8 mouse cellular contexts compared by ENCODE assay signal in the genomic region with DNA sequence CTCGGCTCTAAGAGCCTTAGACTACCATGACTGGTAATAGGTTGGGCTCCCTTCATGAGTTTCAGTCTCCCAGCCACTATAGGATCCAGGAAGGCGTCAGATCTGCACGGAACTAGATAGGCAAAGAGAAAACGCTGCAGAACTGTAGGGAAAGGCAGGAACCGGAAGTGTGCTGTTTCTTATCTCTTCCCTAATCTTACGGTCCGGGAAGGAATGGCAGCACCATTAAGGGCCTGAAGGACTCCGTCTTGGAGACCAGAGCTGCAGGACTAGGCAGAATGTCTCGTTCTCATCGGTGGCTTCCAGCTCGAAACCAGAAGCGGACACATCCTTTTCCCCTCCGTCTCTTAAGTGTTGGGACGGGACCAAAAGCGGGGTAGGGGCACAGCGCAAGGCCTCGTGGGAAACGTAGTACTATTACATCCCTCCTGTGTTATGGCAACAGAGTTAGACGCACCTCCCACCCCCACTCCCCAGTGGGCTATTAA. TPM values are rescaled to one million over a fixed set of nuclear protein-coding genes. Genes with fewer than 3 reads are reported as not detected.
DNase-seq lines count a peak whose midpoint lies in the region; ATAC-seq and TF ChIP-seq lines count a peak whose summit lies in the region.

No protein-coding gene starts in this region.

- no peaks in the 10 kb centered on the region for H3K27me3 ChIP-seq in hindbrain, postnatal 0 days (ENCODE audit: insufficient read depth, low read length)

- peak overlapping the region; percentile 50 for H3K9ac ChIP-seq in hindbrain, postnatal 0 days (replicated peaks; ENCODE audit: low read length)

- TF ChIP-seq CTCF in hindbrain, postnatal 0 days (IDR thresholded peaks at IDR 0.05; ENCODE audit: low read depth) = no peak

- peak overlapping the region; percentile 66 for H3K4me2 ChIP-seq in hindbrain, postnatal 0 days (ENCODE audit: low read depth, low read length)

- peak overlapping the region; percentile 92 for H3K27ac ChIP-seq in hindbrain, postnatal 0 days
- H3K27ac ChIP-seq in macrophage = peak overlapping the region; percentile 61

- no peaks in the 10 kb centered on the region for H3K79me2 ChIP-seq in macrophage (ENCODE audit: inconsistent target)

- no peaks in the 10 kb centered on the region; the same call in 1 of the 2 replicates for H3K4me1 ChIP-seq in hindbrain, postnatal 0 days (ENCODE audit: insufficient read depth, low read length)

- DNase-seq in adrenal gland, adult 18-20 months (ENCODE audit: low spot score in 2 of 2) = peak; percentile 50 to 57
- peak; percentile 14 to 33 for DNase-seq in gastrocnemius, adult 8-10 months (ENCODE audit: low spot score in 2 of 2)
- DNase-seq in hindbrain, postnatal 0 days (ENCODE audit: low spot score) = peak; percentile 79
- peak; percentile 46 to 66 for DNase-seq in left cerebral cortex, adult 8-10 months (ENCODE audit: low spot score in 2 of 2)
- DNase-seq in retina, postnatal 7 days (ENCODE audit: low read depth, low spot score) = peak; percentile 51
- peak; percentile 63 to 69 for DNase-seq in thymus, postnatal 36 days

- ATAC-seq in common myeloid progenitor, adult 5-6 weeks (replicated peaks; ENCODE audit: low read depth, poor library complexity, severe bottlenecking) = peak; percentile 79
- ATAC-seq in hindbrain, postnatal 0 days = peak; percentile 91

- 6% methylated on average over 19 of the region's 19 CpGs for WGBS in hindbrain, postnatal 0 days
- WGBS in macrophage (ENCODE audit: missing documents) = 3% methylated on average over 19 of the region's 19 CpGs

- H3K9me3 ChIP-seq in hindbrain, postnatal 0 days (ENCODE audit: low read length) = no peaks in the 10 kb centered on the region

- peaks cover 31% of the 10 kb centered on the region for H3K36me3 ChIP-seq in hindbrain, postnatal 0 days (ENCODE audit: insufficient read depth, low read length)
- peaks cover 31% of the 10 kb centered on the region for H3K36me3 ChIP-seq in macrophage (ENCODE audit: inconsistent target)

- peak overlapping the region; percentile 49 for H3K4me3 ChIP-seq in hindbrain, postnatal 0 days (ENCODE audit: low read length)
- peak overlapping the region; percentile 50 for H3K4me3 ChIP-seq in macrophage (ENCODE audit: inconsistent target)

RNA-seq across cellular contexts. Expression of gene Rps5, which starts 11.9 kb away (rescaled TPM):
- total RNA-seq in adrenal gland, adult 18-20 months (2021) = 100 to 1,000 TPM; 896 to 922 TPM
- total RNA-seq in common myeloid progenitor, adult 5-6 weeks (2017) = 1,289 and 2,367 TPM in 2 replicates
- total RNA-seq in gastrocnemius, adult 8-10 months (2022) = 100 to 1,000 TPM; 635 to 741 (median 657) TPM
- 1,864 and 2,267 TPM in 2 replicates for total RNA-seq in hindbrain, postnatal 0 days (2014; rRNA removed)
- 646 and 658 TPM in 2 replicates for polyA plus RNA-seq in hindbrain, postnatal 0 days (2015; fragmentation: Nextera tagmentation; extraction: Ambion mirVana)
- total RNA-seq in left cerebral cortex, adult 8-10 months (2022) = 100 to 1,000 TPM; 432 to 451 (median 444) TPM
- total RNA-seq in macrophage (2018; cell fraction: chromatin; rRNA removed) = 100 to 1,000 TPM in 1 of 26 experiments, 10 to 100 TPM in 25; 16.7 to 174 (median 41.9) TPM
- total RNA-seq in macrophage (2018; cell fraction: cytosol; rRNA removed) = 100 to 1,000 TPM; 545 to 842 (median 655) TPM
- total RNA-seq in macrophage (2018; cell fraction: nucleus; rRNA removed) = 100 to 1,000 TPM in 13 of 26 experiments, 10 to 100 TPM in 13; 43.6 to 163 (median 99.3) TPM
- polyA plus RNA-seq in macrophage (2018) = 260 to 917 TPM (median 815 TPM) in 3 replicates

RNA-seq across cellular contexts. Expression of gene Zscan22, which starts 12.6 kb away (rescaled TPM):
- total RNA-seq in adrenal gland, adult 18-20 months (2021) = 10 to 100 TPM; 13.9 to 14.2 TPM
- 5.8 and 9.8 TPM in 2 replicates for total RNA-seq in common myeloid progenitor, adult 5-6 weeks (2017)
- 1 to 10 TPM; 3.2 to 3.7 (median 3.4) TPM for total RNA-seq in gastrocnemius, adult 8-10 months (2022)
- total RNA-seq in hindbrain, postnatal 0 days (2014; rRNA removed) = 7.4 and 7.7 TPM in 2 replicates
- polyA plus RNA-seq in hindbrain, postnatal 0 days (2015; fragmentation: Nextera tagmentation; extraction: Ambion mirVana) = 2.5 and 2.9 TPM in 2 replicates
- 10 to 100 TPM; 12.7 to 15.0 (median 13.7) TPM for total RNA-seq in left cerebral cortex, adult 8-10 months (2022)
- total RNA-seq in macrophage (2018; cell fraction: chromatin; rRNA removed) = 10 to 100 TPM in 3 of 26 experiments, 1 to 10 TPM in 23; 1.2 to 14.3 (median 3.6) TPM
- 1 to 10 TPM; 1.4 to 7.9 (median 6.0) TPM for total RNA-seq in macrophage (2018; cell fraction: cytosol; rRNA removed)
- total RNA-seq in macrophage (2018; cell fraction: nucleus; rRNA removed) = 10 to 100 TPM in 3 of 26 experiments, 1 to 10 TPM in 23; 1.2 to 18.9 (median 3.6) TPM
- polyA plus RNA-seq in macrophage (2018) = 5.2 to 9.0 TPM (median 7.8 TPM) in 3 replicates

RNA-seq across cellular contexts. Expression of gene Rnf225, which starts 17.0 kb away (rescaled TPM):
- total RNA-seq in adrenal gland, adult 18-20 months (2021) = under 1 TPM; 0.30 to 0.45 TPM
- total RNA-seq in common myeloid progenitor, adult 5-6 weeks (2017) = 0.24 and 0.55 TPM in 2 replicates
- under 1 TPM; 0.19 to 0.51 (median 0.42) TPM for total RNA-seq in gastrocnemius, adult 8-10 months (2022)
- total RNA-seq in hindbrain, postnatal 0 days (2014; rRNA removed) = 2.5 and 3.0 TPM in 2 replicates
- 1.1 TPM in 2 replicates for polyA plus RNA-seq in hindbrain, postnatal 0 days (2015; fragmentation: Nextera tagmentation; extraction: Ambion mirVana)
- total RNA-seq in left cerebral cortex, adult 8-10 months (2022) = 1 to 10 TPM in 3 of 4 experiments, under 1 TPM in 1; 0.98 to 1.5 (median 1.2) TPM
- total RNA-seq in macrophage (2018; cell fraction: chromatin; rRNA removed) = 1 to 10 TPM in 2 of 26 experiments, under 1 TPM in 21, not detected in 3; 0.23 to 1.8 (median 0.57) TPM
- under 1 TPM in 22 of 26 experiments, not detected in 4; 0.03 to 0.65 (median 0.19) TPM for total RNA-seq in macrophage (2018; cell fraction: cytosol; rRNA removed)
- total RNA-seq in macrophage (2018; cell fraction: nucleus; rRNA removed) = 1 to 10 TPM in 3 of 26 experiments, under 1 TPM in 22, not detected in 1; 0.15 to 2.6 (median 0.51) TPM
- 0.07 TPM in 1 of 3 replicates, not detected in the others for polyA plus RNA-seq in macrophage (2018)

RNA-seq across cellular contexts. Expression of gene Zfp128, which starts 29.2 kb away (rescaled TPM):
- total RNA-seq in adrenal gland, adult 18-20 months (2021) = 1 to 10 TPM; 3.0 to 4.0 TPM
- 1.4 and 2.8 TPM in 2 replicates for total RNA-seq in common myeloid progenitor, adult 5-6 weeks (2017)
- total RNA-seq in gastrocnemius, adult 8-10 months (2022) = 1 to 10 TPM; 1.7 to 2.2 (median 2.1) TPM
- total RNA-seq in hindbrain, postnatal 0 days (2014; rRNA removed) = 7.7 and 10.7 TPM in 2 replicates
- polyA plus RNA-seq in hindbrain, postnatal 0 days (2015; fragmentation: Nextera tagmentation; extraction: Ambion mirVana) = 1.9 and 2.1 TPM in 2 replicates
- total RNA-seq in left cerebral cortex, adult 8-10 months (2022) = 1 to 10 TPM; 7.2 to 8.7 (median 7.8) TPM
- 1 to 10 TPM in 15 of 26 experiments, under 1 TPM in 8, not detected in 3; 0.34 to 9.0 (median 2.0) TPM for total RNA-seq in macrophage (2018; cell fraction: chromatin; rRNA removed)
- total RNA-seq in macrophage (2018; cell fraction: cytosol; rRNA removed) = 1 to 10 TPM in 16 of 26 experiments, under 1 TPM in 10; 0.19 to 2.6 (median 1.3) TPM
- 1 to 10 TPM in 16 of 26 experiments, under 1 TPM in 9, not detected in 1; 0.12 to 8.7 (median 1.4) TPM for total RNA-seq in macrophage (2018; cell fraction: nucleus; rRNA removed)
- polyA plus RNA-seq in macrophage (2018) = 1.6 to 2.1 TPM (median 1.9 TPM) in 3 replicates

RNA-seq across cellular contexts. Expression of gene Zfp324, which starts 55.4 kb away (rescaled TPM):
- total RNA-seq in adrenal gland, adult 18-20 months (2021) = 1 to 10 TPM; 8.4 to 9.5 TPM
- 6.7 and 8.0 TPM in 2 replicates for total RNA-seq in common myeloid progenitor, adult 5-6 weeks (2017)
- total RNA-seq in gastrocnemius, adult 8-10 months (2022) = 1 to 10 TPM; 1.3 to 2.7 (median 1.6) TPM
- 25.5 and 30.1 TPM in 2 replicates for total RNA-seq in hindbrain, postnatal 0 days (2014; rRNA removed)
- polyA plus RNA-seq in hindbrain, postnatal 0 days (2015; fragmentation: Nextera tagmentation; extraction: Ambion mirVana) = 6.8 and 7.1 TPM in 2 replicates
- 10 to 100 TPM in 1 of 4 experiments, 1 to 10 TPM in 3; 9.2 to 10.1 (median 9.7) TPM for total RNA-seq in left cerebral cortex, adult 8-10 months (2022)
- 10 to 100 TPM in 6 of 26 experiments, 1 to 10 TPM in 13, under 1 TPM in 7; 0.31 to 16.5 (median 3.4) TPM for total RNA-seq in macrophage (2018; cell fraction: chromatin; rRNA removed)
- 1 to 10 TPM in 23 of 26 experiments, under 1 TPM in 3; 0.43 to 6.6 (median 4.0) TPM for total RNA-seq in macrophage (2018; cell fraction: cytosol; rRNA removed)
- 10 to 100 TPM in 4 of 26 experiments, 1 to 10 TPM in 18, under 1 TPM in 4; 0.29 to 11.3 (median 4.2) TPM for total RNA-seq in macrophage (2018; cell fraction: nucleus; rRNA removed)
- polyA plus RNA-seq in macrophage (2018) = 3.0 to 3.7 TPM (median 3.1 TPM) in 3 replicates

Comparison
In these comparisons a context has a peak if more than half of its experiments do, and no peak if none do; other contexts are left out.
1. Peak in every context shown above with its lines: DNase-seq, ATAC-seq, H3K4me3 ChIP-seq and H3K27ac ChIP-seq.
2. DNase-seq: peak in every context shown above with its lines; median percentile 79 in hindbrain, postnatal 0 days; 66 in thymus, postnatal 36 days; 56 in left cerebral cortex, adult 8-10 months; 54 in adrenal gland, adult 18-20 months; 51 in retina, postnatal 7 days; 24 in gastrocnemius, adult 8-10 months.